Mouse (Mus musculus): ENCODE results near the gene Adra1b.

DNA sequence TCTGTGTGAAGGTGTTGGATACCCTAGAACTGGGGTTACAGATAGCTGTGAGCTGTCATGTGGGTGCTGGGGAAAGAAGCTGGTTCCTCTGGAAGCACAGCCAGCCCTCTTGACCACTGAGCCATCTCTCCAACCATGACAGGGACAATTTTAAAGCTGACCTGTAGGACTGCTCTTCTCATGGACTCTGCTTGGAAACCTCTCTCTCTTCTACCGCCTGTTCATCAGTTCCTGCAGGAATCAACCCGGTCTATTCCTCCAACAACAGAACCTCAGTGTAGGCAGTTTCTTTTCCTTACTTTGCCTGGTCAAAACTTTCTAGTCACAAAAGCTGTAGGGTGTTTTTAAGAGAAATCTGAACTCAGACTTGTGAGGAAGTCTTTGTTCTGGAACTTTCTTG lies 1.3 kb downstream of the Adra1b start:
- TF ChIP-seq ZC3H11A (IDR thresholded peaks at IDR 0.05; ENCODE audit: borderline replicate concordance, low read depth, low read length) (no peak), ZNF384 (IDR thresholded peaks at IDR 0.05; ENCODE audit: low read depth, low read length) (no peak)

All from ES-E14 (cell line).